Mouse (Mus musculus) neural tube, embryonic 11.5 days (tissue): ENCODE measurements around the gene Ccdc71. TPM values are rescaled to one million over a fixed set of nuclear protein-coding genes. Genes with fewer than 3 reads are reported as not detected.

Experiments used
- ATAC-seq: fragments of 200-750 bp; cut with Nextera tagmentation; 2 replicates; pipeline ENCODE4 v1.8.0; 2017; ENCODE audit warnings: moderate number of reproducible peaks, mild to moderate bottlenecking, moderate TSS enrichment, moderate library complexity; ENCODE audit not compliant: insufficient read depth, low FRiP score, low TSS enrichment
- DNase-seq: peaks from one replicate; pipeline ENCODE4 v3.0.0-alpha.2; 2015; ENCODE audit warnings: low spot score
- H3K27ac ChIP-seq: fragments of 300-500 bp; sonication (generic); 2 replicates; pipeline ENCODE4 v1.5.1; 2014; ENCODE audit warnings: low read depth, mild to moderate bottlenecking, low read length
- H3K27me3 ChIP-seq: fragments of 300-500 bp; sonication (generic); 2 replicates; pipeline ENCODE4 v1.6.1; 2014; ENCODE audit warnings: mild to moderate bottlenecking, low read length, mixed read lengths; ENCODE audit not compliant: control insufficient read depth, insufficient read depth
- H3K36me3 ChIP-seq: fragments of 300-500 bp; sonication (generic); 2 replicates; pipeline ENCODE4 v1.6.1; 2014; ENCODE audit warnings: mild to moderate bottlenecking, low read length, moderate library complexity, mixed read lengths; ENCODE audit not compliant: control insufficient read depth, insufficient read depth
- H3K4me1 ChIP-seq: fragments of 300-500 bp; sonication (generic); 2 replicates; pipeline ENCODE4 v1.6.1; 2014; ENCODE audit warnings: low read length, mixed read lengths; ENCODE audit not compliant: control insufficient read depth, insufficient read depth
- H3K4me2 ChIP-seq: fragments of 300-500 bp; sonication (generic); 2 replicates; pipeline ENCODE4 v1.6.1; 2014; ENCODE audit warnings: low read depth, mild to moderate bottlenecking, moderate library complexity
- H3K4me3 ChIP-seq: fragments of 300-500 bp; sonication (generic); 2 replicates; pipeline ENCODE4 v1.5.1; 2014; ENCODE audit warnings: low read depth, low read length
- H3K9ac ChIP-seq: fragments of 300-500 bp; sonication (generic); 2 replicates; pipeline ENCODE4 v1.6.1; 2014; ENCODE audit warnings: mild to moderate bottlenecking, low read length
- H3K9me3 ChIP-seq: fragments of 300-500 bp; sonication (generic); 2 replicates; pipeline ENCODE4 v1.6.1; 2016; ENCODE audit warnings: low read length; ENCODE audit not compliant: control insufficient read depth
- WGBS: fragments of 180-500 bp; shearing (Covaris S2); extraction: QIAGEN DNeasy Blood & Tissue Kit; methylation state at CpG from one replicate; pipeline ENCODE4 v1.1.7; 2014; 5-methylcytosine and 5-hydroxymethylcytosine counted together
- polyA plus RNA-seq: library from polyadenylated mRNA; unstranded; fragments of >200 nt; fragmentation: Nextera tagmentation; extraction: Ambion mirVana; gene quantifications from 2 replicates; pipeline ENCODE4 v1.2.1, GENCODE M21; 2014

Gene Ccdc71
- polyA plus RNA-seq, 1 experiment from 2014 or later = 58.2 TPM

- WGBS = 91% methylated on average over 11 of the region's 11 CpGs
Measured at GRCm38 (mm10) chr9:108441236-108441919, 18.9 kb upstream of the Ccdc71 start.

GRCm38 (mm10) chr9:108445125-108445524 lies 15.2 kb upstream of the Ccdc71 start:
- WGBS = 74% methylated on average over 9 of the region's 9 CpGs

More at GRCm38 (mm10) chr9:108441236-108441919, 18.9 kb upstream of the Ccdc71 start:
- no peaks in the 10 kb centered on the region for H3K36me3 ChIP-seq
- H3K27ac ChIP-seq = no peak overlapping the region
- H3K9ac ChIP-seq = no peak overlapping the region
- H3K4me3 ChIP-seq = no peak overlapping the region
- H3K9me3 ChIP-seq = no peaks in the 10 kb centered on the region
- H3K4me1 ChIP-seq = no peaks in the 10 kb centered on the region; the same call in 1 of the 2 replicates
- no peak overlapping the region for H3K4me2 ChIP-seq
- DNase-seq (no peak), ATAC-seq (no peak)
- H3K27me3 ChIP-seq = no peaks in the 10 kb centered on the region

DNA sequence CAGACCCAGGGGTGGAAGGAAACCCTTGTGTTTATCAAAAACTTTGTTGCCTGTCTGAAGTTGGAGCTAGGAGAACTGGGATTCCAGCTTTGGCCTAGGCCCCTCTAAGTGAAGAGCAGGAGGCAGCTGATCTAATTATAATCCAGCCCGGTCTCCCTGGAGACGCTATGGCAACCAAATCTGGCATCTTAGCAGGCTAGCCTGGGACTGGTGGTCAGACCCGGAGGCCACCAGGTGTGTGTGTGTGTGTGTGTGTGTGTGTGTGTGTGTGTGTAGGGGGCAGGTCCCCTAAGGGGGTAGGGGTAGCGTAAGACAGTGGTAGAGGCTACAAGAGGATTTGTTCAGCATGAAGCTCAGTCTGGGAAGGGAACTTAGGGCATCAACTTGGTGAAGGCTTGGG lies 10.5 kb upstream of the Ccdc71 start:
- H3K9me3 ChIP-seq = no peaks in the 10 kb centered on the region
- no peak overlapping the region for H3K4me3 ChIP-seq
- peak overlapping the region; percentile 73; the same call in 1 of the 2 replicates for H3K27ac ChIP-seq
- DNase-seq (peak; percentile 81), ATAC-seq (peak; percentile 59)
- H3K27me3 ChIP-seq = no peaks in the 10 kb centered on the region
- 46% methylated on average over 4 of the region's 4 CpGs for WGBS
- H3K36me3 ChIP-seq = no peaks in the 10 kb centered on the region
- peak overlapping the region; percentile 91 for H3K4me2 ChIP-seq
- no peak overlapping the region for H3K9ac ChIP-seq
- peaks cover 16% of the 10 kb centered on the region for H3K4me1 ChIP-seq

More at GRCm38 (mm10) chr9:108445125-108445524, 15.2 kb upstream of the Ccdc71 start:
- Histone ChIP-seq H3K4me2 (no peak overlapping the region), H3K4me3 (no peak overlapping the region), H3K4me1 (peaks cover 9% of the 10 kb centered on the region), H3K9me3 (no peaks in the 10 kb centered on the region), H3K27me3 (no peaks in the 10 kb centered on the region), H3K9ac (no peak overlapping the region), H3K36me3 (no peaks in the 10 kb centered on the region), H3K27ac (no peak overlapping the region)
- DNase-seq (no peak), ATAC-seq (no peak)

GRCm38 (mm10) chr9:108450292-108451169 lies 9.8 kb upstream of the Ccdc71 start:
- peak; percentile 56 for ATAC-seq
- WGBS = 69% methylated on average over 21 of the region's 21 CpGs
- Histone ChIP-seq H3K9me3 (no peaks in the 10 kb centered on the region), H3K27ac (peak overlapping the region; percentile 73), H3K4me3 (peak overlapping the region; percentile 10; the same call in 1 of the 2 replicates), H3K4me2 (peak overlapping the region; percentile 91), H3K4me1 (peaks cover 16% of the 10 kb centered on the region), H3K9ac (0 out of 2 replicates have a peak overlapping the region, but pooled peaks have one; percentile 14), H3K36me3 (no peaks in the 10 kb centered on the region), H3K27me3 (no peaks in the 10 kb centered on the region)
- peak; percentile 62 for DNase-seq

- Histone ChIP-seq H3K4me1 (peaks cover 16% of the 10 kb centered on the region), H3K9ac (0 out of 2 replicates have a peak overlapping the region, but pooled peaks have one; percentile 14), H3K27me3 (no peaks in the 10 kb centered on the region), H3K36me3 (no peaks in the 10 kb centered on the region), H3K4me3 (no peak overlapping the region), H3K4me2 (peak overlapping the region; percentile 91), H3K9me3 (no peaks in the 10 kb centered on the region), H3K27ac (peak overlapping the region; percentile 73; the same call in 1 of the 2 replicates)
- no peak for ATAC-seq
- no peak for DNase-seq
- WGBS = 80% methylated on average over 6 of the region's 6 CpGs
Measured at GRCm38 (mm10) chr9:108451170-108451493, 9.2 kb upstream of the Ccdc71 start.

GRCm38 (mm10) chr9:108451519-108452160 lies 8.7 kb upstream of the Ccdc71 start:
- Histone ChIP-seq H3K27ac (no peak overlapping the region), H3K36me3 (no peaks in the 10 kb centered on the region), H3K4me3 (peak overlapping the region; percentile 57), H3K4me1 (peaks cover 16% of the 10 kb centered on the region), H3K9me3 (no peaks in the 10 kb centered on the region), H3K4me2 (peak overlapping the region; percentile 91), H3K9ac (peak overlapping the region; percentile 69), H3K27me3 (no peaks in the 10 kb centered on the region)
- ATAC-seq (no peak), DNase-seq (no peak)
- WGBS = 51% methylated on average over 6 of the region's 6 CpGs

DNA sequence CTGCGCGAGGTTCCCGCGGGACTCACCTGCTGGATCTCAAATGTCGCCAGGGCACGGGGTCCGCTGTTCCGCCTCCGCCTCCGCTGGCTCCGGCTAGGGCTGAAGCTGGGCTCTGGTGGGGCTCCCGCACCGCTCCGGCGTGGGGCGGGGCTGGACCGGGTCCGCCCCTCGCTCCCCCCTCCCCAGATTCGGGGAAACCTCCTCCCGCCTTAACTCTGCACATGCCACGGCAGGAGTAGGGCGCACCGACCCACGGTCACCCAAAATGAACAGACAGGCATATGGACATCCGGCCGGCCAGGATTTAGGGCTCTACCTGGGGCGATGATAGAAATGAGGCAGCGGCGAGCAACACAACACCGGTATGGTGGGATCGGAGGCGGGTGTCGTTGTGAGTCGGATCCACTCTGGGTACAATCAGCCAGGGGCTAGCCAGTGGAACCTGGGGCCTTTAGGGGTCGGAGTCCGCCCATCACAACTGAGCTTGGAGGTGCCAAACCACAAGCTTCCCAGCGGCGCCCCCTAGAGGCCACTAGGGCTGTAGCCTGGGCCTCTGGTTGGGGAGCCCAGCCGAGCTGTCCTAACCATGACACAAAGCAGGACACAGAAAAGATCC lies 7.9 kb upstream of the Ccdc71 start:
- Histone ChIP-seq H3K4me3 (peak overlapping the region; percentile 57), H3K36me3 (no peaks in the 10 kb centered on the region), H3K9me3 (no peaks in the 10 kb centered on the region), H3K27ac (no peak overlapping the region), H3K9ac (peak overlapping the region; percentile 69), H3K4me1 (peaks cover 16% of the 10 kb centered on the region), H3K4me2 (peak overlapping the region; percentile 91), H3K27me3 (no peaks in the 10 kb centered on the region)
- ATAC-seq = peak; percentile 49
- under 1% methylated on average over 40 of the region's 40 CpGs for WGBS
- DNase-seq = peak; percentile 92

GRCm38 (mm10) chr9:108452911-108453310 lies 7.4 kb upstream of the Ccdc71 start:
- Histone ChIP-seq H3K36me3 (no peaks in the 10 kb centered on the region), H3K4me1 (peaks cover 16% of the 10 kb centered on the region), H3K4me2 (peak overlapping the region; percentile 91), H3K9ac (peak overlapping the region; percentile 69), H3K27me3 (no peaks in the 10 kb centered on the region), H3K4me3 (peak overlapping the region; percentile 57), H3K9me3 (no peaks in the 10 kb centered on the region), H3K27ac (no peak overlapping the region)
- ATAC-seq (no peak), DNase-seq (no peak)
- 57% methylated on average over 6 of the region's 6 CpGs for WGBS
